Mouse (Mus musculus) limb, embryonic 15.5 days (tissue): ENCODE results near the gene Bckdhb. TPM values are rescaled to one million over a fixed set of nuclear protein-coding genes. Genes with fewer than 3 reads are reported as not detected.

Experiments
- ATAC-seq: fragments of 200-750 bp; cut with Nextera tagmentation; 2 replicates; pipeline ENCODE4 v1.8.0; 2017; ENCODE audit warnings: low read depth, moderate TSS enrichment; ENCODE audit not compliant: insufficient number of reproducible peaks, low FRiP score, low TSS enrichment
- H3K27ac ChIP-seq: fragments of 300-500 bp; sonication (generic); 2 replicates; pipeline ENCODE4 v1.5.1; 2015; ENCODE audit warnings: moderate library complexity, mild to moderate bottlenecking, inconsistent platforms
- H3K27me3 ChIP-seq: fragments of 300-500 bp; sonication (generic); 2 replicates; pipeline ENCODE4 v1.6.1; 2015; ENCODE audit warnings: inconsistent platforms
- H3K36me3 ChIP-seq: fragments of 300-500 bp; sonication (generic); 2 replicates; pipeline ENCODE4 v1.6.1; 2015; ENCODE audit warnings: inconsistent platforms
- H3K4me1 ChIP-seq: fragments of 300-500 bp; sonication (generic); 2 replicates; pipeline ENCODE4 v1.6.1; 2015; ENCODE audit warnings: inconsistent platforms
- H3K4me2 ChIP-seq: fragments of 300-500 bp; sonication (generic); 2 replicates; pipeline ENCODE4 v1.6.1; 2015; ENCODE audit warnings: mild to moderate bottlenecking, inconsistent platforms
- H3K4me3 ChIP-seq: fragments of 300-500 bp; sonication (generic); 2 replicates; pipeline ENCODE4 v1.5.1; 2015; ENCODE audit warnings: mild to moderate bottlenecking, inconsistent platforms
- H3K9ac ChIP-seq: fragments of 300-500 bp; sonication (generic); 2 replicates; pipeline ENCODE4 v1.6.1; 2015; ENCODE audit warnings: inconsistent platforms
- H3K9me3 ChIP-seq: fragments of 300-500 bp; sonication (generic); 2 replicates; pipeline ENCODE4 v1.6.1; 2016; ENCODE audit warnings: inconsistent platforms
- WGBS: fragments of 180-500 bp; shearing (Covaris S2); methylation state at CpG from one replicate; pipeline ENCODE4 v1.1.7; 2015; 5-methylcytosine and 5-hydroxymethylcytosine counted together
- polyA plus RNA-seq: library from polyadenylated mRNA; unstranded; fragments of >200 nt; fragmentation: Nextera tagmentation; extraction: Ambion mirVana; gene quantifications from 2 replicates; pipeline ENCODE4 v1.2.1, GENCODE M21; 2015

Gene Bckdhb
- polyA plus RNA-seq: 40.7 and 46.0 TPM in 2 replicates

DNA sequence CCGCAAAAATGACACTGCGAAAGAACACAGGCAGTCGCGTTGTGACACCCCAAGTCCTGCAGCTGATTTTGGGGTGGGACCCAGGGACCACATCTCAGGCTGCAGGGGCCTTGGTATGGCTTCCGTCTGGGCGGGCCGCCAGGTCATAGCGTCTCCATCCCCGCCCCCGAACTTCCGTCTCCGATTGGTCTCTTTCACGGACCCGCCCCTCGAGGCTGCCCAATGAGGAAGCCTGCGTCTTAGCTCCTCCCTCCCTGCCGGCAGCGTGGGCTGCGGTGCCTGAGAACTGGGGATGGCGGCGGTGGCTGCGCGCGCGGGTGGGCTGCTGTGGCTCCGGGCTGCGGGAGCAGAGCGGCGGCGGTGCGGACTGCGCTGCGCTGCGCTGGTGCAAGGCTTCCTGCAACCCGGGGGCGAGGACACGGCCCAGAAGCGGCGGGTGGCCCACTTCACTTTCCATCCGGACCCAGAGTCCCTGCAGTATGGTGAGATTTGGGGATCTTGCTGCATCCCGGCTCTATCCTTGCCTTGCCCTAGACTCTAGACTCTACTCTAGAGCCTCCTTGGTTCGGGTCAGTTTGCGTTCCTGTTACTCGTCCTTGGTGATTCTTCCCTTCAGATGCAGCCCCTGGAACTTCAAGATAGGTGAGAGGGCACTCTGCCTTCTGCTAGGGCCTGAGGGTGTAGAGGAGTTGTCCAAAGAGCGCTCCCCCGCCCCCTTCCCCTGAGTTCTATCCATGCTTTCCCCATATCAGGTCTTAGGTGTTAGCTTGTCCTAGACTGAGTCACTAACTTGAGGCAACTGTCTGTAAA, at the start of gene Bckdhb:
Gene Bckdhb (plus strand): TSS at position 268 of the 810 bp plus-strand sequence.
- Histone ChIP-seq H3K36me3 (no peaks in the 10 kb centered on the region), H3K27ac (peak within 1 kb of the TSS; percentile 33; the same call in 1 of the 2 replicates), H3K9me3 (no peaks in the 10 kb centered on the region), H3K27me3 (no peaks in the 10 kb centered on the region), H3K4me2 (peak within 1 kb of the TSS; percentile 76), H3K4me1 (peaks cover 6% of the 10 kb centered on the region; the same call in 1 of the 2 replicates), H3K9ac (peak within 1 kb of the TSS; percentile 71), H3K4me3 (peak within 1 kb of the TSS; percentile 80)
- ATAC-seq: peak; percentile 96
- WGBS: under 1% methylated on average over 34 of the region's 46 CpGs

DNA sequence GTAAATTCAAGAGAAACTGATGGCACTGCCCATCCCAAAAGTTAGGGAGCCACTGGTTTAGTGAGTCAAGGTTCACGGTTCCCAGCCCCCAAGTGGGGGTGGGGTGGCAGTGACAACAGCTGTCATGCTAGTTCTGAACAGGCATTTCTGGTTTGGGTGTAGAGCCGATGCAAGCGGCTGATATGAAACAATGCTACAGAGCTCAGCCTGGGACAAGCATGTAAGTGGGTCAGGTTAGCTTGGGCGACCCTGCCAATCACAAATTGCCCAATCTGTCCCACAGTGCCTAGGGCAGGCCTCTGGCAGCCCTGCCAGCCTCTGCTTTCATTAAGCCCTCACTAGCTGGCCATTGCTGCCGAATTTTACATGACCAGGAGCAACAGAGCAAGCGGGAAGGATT, 42.8 kb upstream of the Bckdhb start:
- no peaks in the 10 kb centered on the region for H3K27me3 ChIP-seq
- no peak overlapping the region for H3K27ac ChIP-seq
- ATAC-seq: no peak; the same call in 1 of the 2 replicates

DNA sequence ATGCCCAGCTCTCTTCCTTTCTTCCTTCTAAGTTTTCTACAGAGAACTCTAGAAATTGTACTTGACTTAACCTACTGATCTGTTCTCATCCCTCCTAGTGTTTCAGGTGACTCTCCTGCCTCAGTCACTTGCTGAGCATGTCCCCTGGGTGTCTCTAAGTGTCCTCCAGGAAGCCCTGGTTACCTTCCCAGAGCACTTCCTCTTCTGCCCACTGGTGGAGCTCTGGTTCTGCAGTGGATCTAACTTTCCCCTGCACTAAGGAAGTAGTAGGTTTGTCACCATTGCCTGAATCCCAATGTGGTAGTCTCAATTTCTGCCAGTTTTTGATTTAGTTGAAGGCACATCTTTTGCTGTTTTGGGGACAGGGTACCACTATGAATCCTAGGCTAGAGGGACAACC, 38.8 kb upstream of the Bckdhb start:
- Histone ChIP-seq H3K27ac (no peak overlapping the region), H3K36me3 (no peaks in the 10 kb centered on the region), H3K4me1 (no peaks in the 10 kb centered on the region), H3K9me3 (no peaks in the 10 kb centered on the region), H3K9ac (no peak overlapping the region), H3K4me3 (no peak overlapping the region), H3K27me3 (no peaks in the 10 kb centered on the region), H3K4me2 (no peak overlapping the region)
- no peak for ATAC-seq

More for the DNA sequence above, 42.8 kb upstream of the Bckdhb start:
- no peaks in the 10 kb centered on the region for H3K36me3 ChIP-seq
- H3K4me3 ChIP-seq: no peak overlapping the region
- no peak overlapping the region for H3K9ac ChIP-seq
- WGBS: 74% methylated on average over 6 of the region's 6 CpGs
- H3K9me3 ChIP-seq: no peaks in the 10 kb centered on the region
- no peaks in the 10 kb centered on the region for H3K4me1 ChIP-seq
- no peak overlapping the region for H3K4me2 ChIP-seq

DNA sequence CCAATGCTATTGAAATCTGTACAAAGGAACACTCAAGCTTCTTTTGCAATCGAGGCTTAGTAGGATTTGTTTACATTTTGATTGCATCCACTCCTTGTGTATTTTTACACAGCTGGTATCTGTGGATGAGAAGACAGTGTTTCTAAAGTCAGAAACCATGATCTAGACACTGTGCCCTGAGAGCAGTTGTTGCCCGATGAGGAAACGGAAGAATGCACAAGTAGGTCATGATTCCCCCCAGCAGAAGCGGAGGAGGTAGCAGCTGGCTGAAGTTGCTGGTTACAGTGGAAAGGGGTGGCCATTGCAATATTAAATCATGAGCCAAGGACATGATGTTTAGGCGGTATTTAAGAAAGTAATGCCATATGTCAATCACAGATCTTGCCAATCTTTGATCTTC, 36.7 kb upstream of the Bckdhb start:
- H3K9ac ChIP-seq: no peak overlapping the region
- no peak overlapping the region for H3K27ac ChIP-seq
- H3K36me3 ChIP-seq: no peaks in the 10 kb centered on the region
- no peak overlapping the region for H3K4me2 ChIP-seq
- no peaks in the 10 kb centered on the region for H3K27me3 ChIP-seq
- no peaks in the 10 kb centered on the region for H3K4me1 ChIP-seq
- no peak overlapping the region for H3K4me3 ChIP-seq
- no peak for ATAC-seq
- WGBS: 87% methylated on average over 5 of the region's 5 CpGs
- H3K9me3 ChIP-seq: no peaks in the 10 kb centered on the region

DNA sequence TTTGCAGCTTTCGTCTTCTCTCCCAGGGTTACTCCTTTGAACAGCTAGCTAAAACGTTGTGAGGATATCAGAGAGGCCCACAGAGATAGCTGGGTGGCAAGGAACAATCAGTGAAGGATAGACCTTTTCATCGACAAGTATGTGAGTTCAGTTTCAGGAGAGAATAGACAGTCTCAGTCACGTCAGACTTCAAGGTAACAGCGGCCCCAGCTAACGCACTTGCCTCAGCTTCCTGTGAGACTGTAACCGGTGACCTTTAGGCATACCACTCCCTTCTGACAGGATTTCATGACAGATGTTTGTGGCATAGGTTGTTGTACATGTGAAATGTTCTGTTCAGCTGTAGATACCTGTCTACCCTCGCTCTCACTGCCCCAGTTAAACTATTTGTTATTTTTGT, 31.9 kb upstream of the Bckdhb start:
- Histone ChIP-seq H3K4me1 (no peaks in the 10 kb centered on the region), H3K9me3 (no peaks in the 10 kb centered on the region), H3K27ac (no peak overlapping the region), H3K4me2 (no peak overlapping the region), H3K4me3 (no peak overlapping the region), H3K36me3 (no peaks in the 10 kb centered on the region), H3K9ac (no peak overlapping the region), H3K27me3 (no peaks in the 10 kb centered on the region)
- WGBS: 68% methylated on average over 8 of the region's 8 CpGs
- no peak for ATAC-seq

DNA sequence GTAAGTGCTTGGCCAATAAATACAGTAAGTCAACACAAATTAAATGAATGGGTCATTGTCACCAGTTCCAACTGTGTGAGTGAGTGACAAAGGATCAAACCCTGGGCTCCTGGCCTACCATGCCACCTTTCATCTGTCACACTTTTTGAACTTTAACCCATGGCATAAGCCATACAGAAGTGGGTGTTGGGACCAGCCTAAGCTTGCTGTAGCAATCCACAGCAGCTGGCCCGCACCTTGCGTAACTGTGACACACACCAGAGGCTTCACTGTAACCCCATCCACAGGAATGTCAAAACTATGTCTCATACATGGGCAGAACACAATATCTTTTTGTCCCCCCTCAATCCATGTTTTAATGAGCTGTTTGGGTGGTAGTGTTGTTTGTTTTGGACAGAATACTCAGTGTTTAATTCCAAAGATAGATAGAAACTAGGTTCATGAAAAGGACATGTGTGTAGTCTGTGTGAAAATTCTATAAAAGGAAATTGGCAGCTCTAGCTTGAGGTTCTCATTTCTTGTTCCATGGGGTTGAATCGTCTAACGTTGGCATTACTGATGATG, 31.1 kb upstream of the Bckdhb start:
- H3K9ac ChIP-seq: no peak overlapping the region
- H3K9me3 ChIP-seq: no peaks in the 10 kb centered on the region
- no peak overlapping the region for H3K4me3 ChIP-seq
- H3K4me1 ChIP-seq: no peaks in the 10 kb centered on the region
- 57% methylated on average over 4 of the region's 4 CpGs for WGBS
- H3K4me2 ChIP-seq: no peak overlapping the region
- H3K36me3 ChIP-seq: no peaks in the 10 kb centered on the region
- peak; percentile 30; the same call in 1 of the 2 replicates for ATAC-seq
- H3K27me3 ChIP-seq: no peaks in the 10 kb centered on the region
- no peak overlapping the region for H3K27ac ChIP-seq

DNA sequence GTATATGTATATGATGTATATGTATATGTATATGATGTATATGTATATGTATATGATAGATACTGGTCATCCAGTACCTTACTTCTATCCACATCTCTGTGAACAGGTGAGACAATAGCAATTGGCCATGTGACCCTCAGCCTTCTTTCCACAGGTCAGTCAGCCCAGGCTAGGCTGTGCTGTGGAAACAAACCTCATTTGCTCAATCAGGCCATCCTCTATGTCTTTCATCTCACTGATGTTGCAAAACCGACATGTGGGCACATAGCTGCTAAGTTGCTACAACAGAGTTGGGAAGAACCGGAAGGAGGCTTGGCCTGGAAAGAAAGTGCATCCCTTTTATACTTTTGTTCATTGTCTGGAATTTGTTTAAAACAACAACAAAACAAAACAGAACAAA, 22.9 kb upstream of the Bckdhb start:
- no peaks in the 10 kb centered on the region for H3K9me3 ChIP-seq
- WGBS: 78% methylated on average over 2 of the region's 2 CpGs
- H3K36me3 ChIP-seq: no peaks in the 10 kb centered on the region
- no peaks in the 10 kb centered on the region for H3K4me1 ChIP-seq
- no peak overlapping the region for H3K27ac ChIP-seq
- H3K27me3 ChIP-seq: no peaks in the 10 kb centered on the region
- no peak overlapping the region for H3K4me3 ChIP-seq
- no peak overlapping the region for H3K4me2 ChIP-seq
- H3K9ac ChIP-seq: no peak overlapping the region
- ATAC-seq: no peak

DNA sequence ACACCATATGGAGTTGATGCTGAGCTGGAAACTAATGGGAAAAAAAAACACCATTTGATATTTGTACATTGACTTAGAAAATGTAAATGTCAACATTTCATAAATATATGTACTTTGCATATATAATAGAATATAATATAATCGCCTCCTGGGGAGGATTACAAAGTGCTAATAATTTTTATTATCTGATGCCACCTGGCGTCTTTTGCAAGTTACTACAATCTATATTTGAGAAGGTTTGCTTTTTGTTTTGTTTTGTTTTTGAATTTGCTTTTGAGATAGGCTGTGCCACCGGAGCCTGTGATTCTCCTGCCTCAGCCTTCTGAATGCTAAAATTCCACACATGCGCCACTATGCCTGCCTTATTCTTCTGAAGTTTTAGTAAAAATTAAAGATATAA, 19.1 kb upstream of the Bckdhb start:
- H3K9me3 ChIP-seq: no peaks in the 10 kb centered on the region
- no peak overlapping the region for H3K4me2 ChIP-seq
- no peak for ATAC-seq
- no peak overlapping the region for H3K27ac ChIP-seq
- no peak overlapping the region for H3K4me3 ChIP-seq
- H3K9ac ChIP-seq: no peak overlapping the region
- H3K36me3 ChIP-seq: no peaks in the 10 kb centered on the region
- WGBS: 66% methylated on average over 4 of the region's 4 CpGs
- no peaks in the 10 kb centered on the region for H3K27me3 ChIP-seq
- H3K4me1 ChIP-seq: no peaks in the 10 kb centered on the region

DNA sequence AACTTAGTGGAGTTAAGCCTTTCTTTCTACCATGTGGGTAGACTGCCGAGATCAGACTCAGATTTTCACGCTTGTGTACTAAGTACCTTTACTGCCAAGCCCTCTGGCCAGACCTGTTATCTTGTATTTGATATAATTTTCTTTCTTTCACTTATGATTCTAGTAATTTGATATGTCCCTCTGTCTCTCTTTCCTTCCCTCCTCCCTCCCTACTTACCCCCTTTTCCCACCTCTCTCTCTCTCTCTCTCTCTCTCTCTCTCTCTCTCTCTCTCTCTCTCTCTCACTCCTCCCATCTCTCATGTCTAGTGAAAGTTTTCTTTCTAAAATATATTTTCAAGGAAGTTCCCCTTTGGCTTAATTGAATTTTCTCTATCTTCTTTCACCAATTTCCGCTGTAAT, 17.9 kb upstream of the Bckdhb start:
- no peak overlapping the region for H3K27ac ChIP-seq
- H3K9ac ChIP-seq: no peak overlapping the region
- H3K9me3 ChIP-seq: no peaks in the 10 kb centered on the region
- no peak overlapping the region for H3K4me3 ChIP-seq
- H3K4me1 ChIP-seq: no peaks in the 10 kb centered on the region
- H3K27me3 ChIP-seq: no peaks in the 10 kb centered on the region
- no peak overlapping the region for H3K4me2 ChIP-seq
- 60% methylated on average over 3 of the region's 3 CpGs for WGBS
- H3K36me3 ChIP-seq: no peaks in the 10 kb centered on the region
- ATAC-seq: no peak

DNA sequence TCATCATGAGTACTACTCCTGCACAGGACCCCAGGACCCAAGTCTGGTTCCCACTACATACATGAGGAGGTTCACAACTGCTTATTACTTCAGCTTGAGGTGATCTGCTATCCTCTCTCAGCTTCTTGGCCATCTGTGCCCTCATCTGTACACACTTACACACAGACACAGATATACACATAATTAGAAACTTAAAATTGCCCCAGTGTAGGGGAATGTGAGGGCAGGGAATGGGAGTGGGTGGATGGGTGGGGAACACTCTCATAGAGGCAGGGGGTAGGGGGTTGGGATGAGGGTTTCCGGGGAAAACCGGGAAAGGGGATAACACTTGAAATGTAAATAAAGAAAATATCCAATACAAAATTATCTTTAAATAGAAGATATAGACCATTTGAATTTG, 15.1 kb upstream of the Bckdhb start:
- Histone ChIP-seq H3K27ac (no peak overlapping the region), H3K4me1 (no peaks in the 10 kb centered on the region), H3K4me2 (no peak overlapping the region), H3K9ac (no peak overlapping the region), H3K36me3 (no peaks in the 10 kb centered on the region), H3K4me3 (no peak overlapping the region), H3K27me3 (no peaks in the 10 kb centered on the region), H3K9me3 (no peaks in the 10 kb centered on the region)
- no peak for ATAC-seq
- 94% methylated on average over 2 of the region's 2 CpGs for WGBS

DNA sequence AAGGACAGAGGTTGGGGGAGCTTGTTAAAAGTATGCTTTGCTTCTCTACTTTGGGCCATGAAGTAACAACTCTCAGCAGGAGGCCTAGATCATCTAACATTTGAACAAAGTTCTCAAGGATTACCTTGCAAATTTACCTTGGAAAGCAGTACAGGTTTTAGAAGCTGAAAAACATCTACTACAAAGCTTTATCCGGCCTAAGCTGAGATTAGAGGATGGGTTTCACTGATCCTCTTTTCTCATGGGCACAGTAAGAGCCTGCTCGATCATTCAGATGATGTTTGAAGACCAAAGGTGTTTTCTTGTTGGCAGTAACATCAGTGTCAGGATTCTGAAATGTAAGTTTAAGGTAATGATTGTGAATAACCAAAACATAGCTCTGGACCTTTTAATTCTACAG, 14.0 kb upstream of the Bckdhb start:
- Histone ChIP-seq H3K4me2 (no peak overlapping the region), H3K9ac (no peak overlapping the region), H3K9me3 (no peaks in the 10 kb centered on the region), H3K4me3 (no peak overlapping the region), H3K27me3 (no peaks in the 10 kb centered on the region), H3K36me3 (no peaks in the 10 kb centered on the region), H3K4me1 (no peaks in the 10 kb centered on the region), H3K27ac (no peak overlapping the region)
- 74% methylated on average over 2 of the region's 2 CpGs for WGBS
- no peak for ATAC-seq

DNA sequence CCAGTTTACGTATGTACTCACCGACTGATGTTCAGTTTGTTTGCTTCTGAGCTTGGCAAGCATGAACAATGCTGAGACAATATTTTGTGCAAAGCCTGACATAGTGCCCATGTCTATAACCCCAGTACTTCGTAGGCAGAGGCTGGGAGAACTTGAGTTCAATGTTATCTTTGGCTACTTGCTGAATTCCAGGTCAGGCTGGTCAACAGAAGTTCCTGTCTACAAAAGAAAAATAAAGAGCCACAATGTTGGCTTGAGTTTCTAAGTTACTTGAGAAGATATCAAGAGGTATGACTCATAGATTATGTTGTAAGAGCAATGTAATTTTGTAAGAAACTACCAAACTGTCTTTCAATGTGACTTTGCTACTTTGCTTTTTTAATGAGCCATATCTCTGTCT, 2.9 kb upstream of the Bckdhb start:
- Histone ChIP-seq H3K4me2 (no peak overlapping the region), H3K9ac (no peak overlapping the region), H3K4me1 (peaks cover 6% of the 10 kb centered on the region; the same call in 1 of the 2 replicates), H3K27ac (no peak overlapping the region), H3K36me3 (no peaks in the 10 kb centered on the region), H3K4me3 (no peak overlapping the region), H3K9me3 (no peaks in the 10 kb centered on the region), H3K27me3 (no peaks in the 10 kb centered on the region)
- no peak for ATAC-seq
- 77% methylated on average over 3 of the region's 3 CpGs for WGBS
